Mouse (Mus musculus): ENCODE results near the gene Lhfpl2.

DNA sequence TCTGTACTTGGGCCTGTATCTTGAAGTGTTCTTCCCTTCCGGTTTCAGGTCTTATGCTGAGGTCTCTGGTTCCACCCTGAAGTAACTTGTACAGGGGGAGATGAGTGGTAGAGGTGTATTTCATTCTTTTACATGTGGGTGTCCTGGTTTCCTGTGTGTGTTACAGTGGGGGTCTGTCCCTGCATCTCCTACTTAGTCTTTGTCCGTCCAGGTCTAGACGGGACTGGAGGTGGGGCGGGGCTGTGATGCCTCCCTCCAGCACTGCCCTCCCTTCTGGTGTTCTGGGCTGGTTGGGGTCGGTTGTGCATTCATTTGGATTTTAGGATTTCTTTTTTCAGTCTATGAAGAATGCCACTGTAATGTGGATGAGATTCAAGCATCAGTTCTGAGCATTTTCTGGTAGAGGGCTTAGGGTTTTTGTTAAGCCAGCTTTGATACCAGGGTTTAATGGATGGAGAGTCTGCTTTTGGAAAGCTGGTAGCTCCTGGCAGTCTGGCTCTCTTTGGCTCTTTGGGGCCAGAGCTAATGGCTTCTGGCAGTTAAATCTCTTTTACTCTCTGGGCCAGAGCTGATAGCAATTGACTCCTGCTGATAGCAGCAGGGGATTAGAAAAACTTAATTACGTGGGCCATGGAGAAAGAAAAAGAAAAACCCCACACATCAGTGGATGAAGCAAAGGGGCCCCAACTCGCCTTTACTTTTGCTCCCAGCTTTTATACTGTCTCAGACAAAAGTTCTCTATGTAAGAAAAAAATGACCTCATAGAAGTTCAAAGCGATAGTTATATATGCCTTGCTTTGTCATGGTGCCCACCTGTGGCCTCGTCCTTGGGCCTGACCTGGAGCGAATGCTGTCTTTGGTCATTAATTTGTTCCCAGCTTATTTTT lies 130.8 kb downstream of the Lhfpl2 start:
- TF ChIP-seq POLR2A (IDR thresholded peaks at IDR 0.05; ENCODE audit: insufficient read length, low read depth) (no peak), MAX (IDR thresholded peaks at IDR 0.05; ENCODE audit: low read depth) (no peak), CEBPB (IDR thresholded peaks at IDR 0.05; ENCODE audit: insufficient read depth, poor library complexity, severe bottlenecking) (no peak), MYOD1 (IDR thresholded peaks at IDR 0.05; ENCODE audit: control insufficient read depth in 1 of 3, insufficient read length in 2 of 3, low read depth in 2 of 3) (no peak), TCF12 (IDR thresholded peaks at IDR 0.05; ENCODE audit: insufficient read depth, poor library complexity, severe bottlenecking) (no peak), TCF3 (IDR thresholded peaks at IDR 0.05; ENCODE audit: insufficient read length, low read depth) (no peak), USF1 (IDR thresholded peaks at IDR 0.05; ENCODE audit: low read depth) (no peak)
